Comparison of ENCODE assay signal across 9 mouse cellular contexts in the genomic region with DNA sequence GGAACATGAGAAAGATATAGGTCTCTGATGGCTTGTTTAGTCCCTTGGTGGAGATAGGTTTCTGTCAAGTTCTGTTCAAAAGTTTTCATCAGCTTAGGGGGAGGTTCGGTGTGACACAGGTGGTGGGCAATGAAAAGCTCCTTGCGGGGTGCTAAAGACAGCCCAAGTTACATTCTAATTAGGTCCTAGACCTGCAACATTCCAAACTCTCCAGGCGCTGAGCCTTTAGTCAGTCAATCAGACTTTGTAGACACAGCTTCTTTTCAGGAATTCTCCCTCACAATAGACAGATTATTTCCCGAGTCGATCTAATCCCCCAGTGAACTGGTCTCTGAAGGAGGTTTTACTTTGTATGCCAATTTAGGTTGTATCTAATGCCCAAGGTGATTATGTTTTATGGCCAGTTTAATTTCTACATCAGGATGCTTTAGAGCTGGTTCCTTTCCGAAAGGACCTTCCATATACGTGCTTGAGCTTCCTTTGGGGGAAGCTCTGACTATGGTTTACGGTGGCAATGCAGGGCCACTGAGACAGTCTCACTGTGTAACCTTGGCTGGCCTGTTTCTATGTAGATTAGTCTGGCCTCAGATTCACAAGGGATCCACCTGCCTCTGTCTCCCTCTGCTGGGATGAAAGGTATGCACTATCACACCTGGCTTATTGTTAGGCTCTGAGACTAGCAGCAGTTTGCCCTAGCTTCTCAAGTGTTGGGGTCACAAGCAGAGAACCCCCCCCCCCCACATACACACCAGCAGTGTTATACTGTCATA. TPM values are rescaled to one million over a fixed set of nuclear protein-coding genes. Genes with fewer than 3 reads are reported as not detected.
A peak's percentile ranks its signal among the peaks of the same experiment; 100 is the strongest.
DNase-seq lines count a peak whose midpoint lies in the region; ATAC-seq and TF ChIP-seq lines count a peak whose summit lies in the region.
"Had no signal": no experiment of that assay in that cellular context is flagged by ENCODE, and none has a peak within 500 bp of the region (broad histone marks: within the 10 kb centered on the region; RNA-seq: fewer than 3 reads in every experiment).

No protein-coding gene starts in this region.

- peak; percentile 57; the same call in 1 of the 2 replicates for ATAC-seq in midbrain, embryonic 11.5 days (ENCODE audit: low FRiP score)
- ATAC-seq in midbrain, embryonic 13.5 days, result no peak

- intact Hi-C loops in gastrocnemius, adult 2 months (cut with DNase I), result no loop called here

- no peak overlapping the region for H3K9ac ChIP-seq in midbrain, embryonic 11.5 days (ENCODE audit: low read length)
- H3K9ac ChIP-seq in midbrain, embryonic 13.5 days (replicated peaks), result no peak overlapping the region

- WGBS in midbrain, embryonic 11.5 days, result under 1% methylated on average over 8 of the region's 8 CpGs
- 0% methylated on average over 8 of the region's 8 CpGs for WGBS in midbrain, embryonic 13.5 days

- H3K4me1 ChIP-seq in midbrain, embryonic 11.5 days (ENCODE audit: control insufficient read depth, insufficient read depth, low read length), result peaks cover 6% of the 10 kb centered on the region
- H3K4me1 ChIP-seq in midbrain, embryonic 13.5 days (replicated peaks), result peaks cover 7% of the 10 kb centered on the region

- no peaks in the 10 kb centered on the region for H3K9me3 ChIP-seq in midbrain, embryonic 11.5 days (ENCODE audit: control insufficient read depth, low read length)
- no peaks in the 10 kb centered on the region for H3K9me3 ChIP-seq in midbrain, embryonic 13.5 days

- no peak for DNase-seq in gastrocnemius, adult 2 months
- no peak for DNase-seq in gastrocnemius, adult 18-20 months (ENCODE audit: low spot score)
- DNase-seq in midbrain, embryonic 11.5 days (ENCODE audit: low spot score, missing footprints), result peak; percentile 90
- DNase-seq in ZHBTc4 (ENCODE audit: low read depth, low spot score), result peak; percentile 81
- DNase-seq in spleen, postnatal 36 days (ENCODE audit: low spot score in 2 of 2), result peak; percentile 48 to 53
- no peak for DNase-seq in adrenal gland, adult 8-10 months
- DNase-seq in layer of hippocampus, adult 18-20 months (ENCODE audit: low spot score in 2 of 2), result no peak

- peak; percentile 29 for TF ChIP-seq CTCF in gastrocnemius, adult 2 months (IDR thresholded peaks at IDR 0.05)

- no peak overlapping the region for H3K4me2 ChIP-seq in midbrain, embryonic 11.5 days
- H3K4me2 ChIP-seq in midbrain, embryonic 13.5 days (replicated peaks), result no peak overlapping the region

- H3K27ac ChIP-seq in gastrocnemius, adult 2 months, result no peak overlapping the region
- no peak overlapping the region; the same call in 1 of the 2 replicates for H3K27ac ChIP-seq in midbrain, embryonic 11.5 days (ENCODE audit: low read depth, low read length)
- H3K27ac ChIP-seq in midbrain, embryonic 13.5 days, result no peak overlapping the region

- H3K27me3 ChIP-seq in midbrain, embryonic 11.5 days (ENCODE audit: control insufficient read depth, insufficient read depth, low read length), result no peaks in the 10 kb centered on the region
- H3K27me3 ChIP-seq in midbrain, embryonic 13.5 days, result no peaks in the 10 kb centered on the region

- no peak overlapping the region for H3K4me3 ChIP-seq in gastrocnemius, adult 2 months
- H3K4me3 ChIP-seq in midbrain, embryonic 11.5 days (ENCODE audit: low read depth, low read length), result no peak overlapping the region
- H3K4me3 ChIP-seq in midbrain, embryonic 13.5 days (replicated peaks), result no peak overlapping the region
- H3K4me3 ChIP-seq: myocyte had no signal

- no peaks in the 10 kb centered on the region for H3K36me3 ChIP-seq in midbrain, embryonic 11.5 days (ENCODE audit: control insufficient read depth, insufficient read depth, low read length)
- H3K36me3 ChIP-seq in midbrain, embryonic 13.5 days, result no peaks in the 10 kb centered on the region

RNA-seq across cellular contexts. Expression of a gene that starts 11.1 kb away (rescaled TPM):
- 10 to 100 TPM; 39.2 to 41.7 TPM for total RNA-seq in gastrocnemius, adult 2 months (2021)
- 10 to 100 TPM; 29.6 to 39.0 TPM for total RNA-seq in gastrocnemius, adult 18-20 months (2021)
- 82.9 and 85.1 TPM in 2 replicates for polyA plus RNA-seq in midbrain, embryonic 11.5 days (2014; fragmentation: Nextera tagmentation; extraction: Ambion mirVana)
- 164 and 167 TPM in 2 replicates for polyA plus RNA-seq in midbrain, embryonic 13.5 days (2015; fragmentation: Nextera tagmentation; extraction: Ambion mirVana)
- total RNA-seq in adrenal gland, adult 8-10 months (2022), result 100 to 1,000 TPM; 187 to 201 (median 193) TPM
- 100 to 1,000 TPM; 160 to 166 TPM for total RNA-seq in layer of hippocampus, adult 18-20 months (2021)

RNA-seq across cellular contexts. Expression of a gene that starts 11.2 kb away (rescaled TPM):
- 10 to 100 TPM; 62.1 to 65.9 TPM for total RNA-seq in gastrocnemius, adult 2 months (2021)
- 10 to 100 TPM; 61.4 to 72.0 TPM for total RNA-seq in gastrocnemius, adult 18-20 months (2021)
- 143 and 148 TPM in 2 replicates for polyA plus RNA-seq in midbrain, embryonic 11.5 days (2014; fragmentation: Nextera tagmentation; extraction: Ambion mirVana)
- polyA plus RNA-seq in midbrain, embryonic 13.5 days (2015; fragmentation: Nextera tagmentation; extraction: Ambion mirVana), result 197 and 204 TPM in 2 replicates
- 10 to 100 TPM; 65.6 to 84.9 (median 75.1) TPM for total RNA-seq in adrenal gland, adult 8-10 months (2022)
- total RNA-seq in layer of hippocampus, adult 18-20 months (2021), result 100 to 1,000 TPM; 120 to 128 TPM

RNA-seq across cellular contexts. Expression of a gene that starts 33.2 kb away (rescaled TPM):
- total RNA-seq in gastrocnemius, adult 2 months (2021), result not detected
- total RNA-seq in gastrocnemius, adult 18-20 months (2021), result not detected
- not detected in 2 replicates for polyA plus RNA-seq in midbrain, embryonic 11.5 days (2014; fragmentation: Nextera tagmentation; extraction: Ambion mirVana)
- polyA plus RNA-seq in midbrain, embryonic 13.5 days (2015; fragmentation: Nextera tagmentation; extraction: Ambion mirVana), result not detected in 2 replicates
- 10 to 100 TPM in 1 of 4 experiments, 1 to 10 TPM in 2, not detected in 1; 3.6 to 12.4 (median 6.2) TPM for total RNA-seq in adrenal gland, adult 8-10 months (2022)
- total RNA-seq in layer of hippocampus, adult 18-20 months (2021), result not detected
- polyA plus RNA-seq: myocyte had no signal

Comparison
In these comparisons a context has a peak if more than half of its experiments do, and no peak if none do; other contexts are left out.
1. DNase-seq: peak in midbrain, embryonic 11.5 days (single experiment), ZHBTc4 (single experiment) and spleen, postnatal 36 days (2 of 2); none in gastrocnemius, adult 2 months (single experiment), gastrocnemius, adult 18-20 months (single experiment), adrenal gland, adult 8-10 months (single experiment) and layer of hippocampus, adult 18-20 months (0 of 2).